Mouse (Mus musculus) sigmoid colon, adult 10 weeks (tissue): ENCODE data around the gene Gm11111. TPM values are rescaled to one million over a fixed set of nuclear protein-coding genes. Genes with fewer than 3 reads are reported as not detected.

Experiments
- polyA plus RNA-seq: library from polyadenylated mRNA; stranded (reverse); fragments of 350-450 nt; fragmentation: Illumina TruSeq; extraction: RNeasy Lipid Tissue Mini Kit (QIAGEN cat#74804); gene quantifications from one replicate; pipeline ENCODE4 v1.2.3, GENCODE M21; 2014; ENCODE audit warnings: low read depth, low replicate concordance

The Gm11111 gene
- not detected for polyA plus RNA-seq

GRCm38 (mm10) chr5:98552395-98552794, at the start of gene Gm11111:
Gene Gm11111 (plus strand): TSS chr5:98552695.

Other genes starting within 250 kb of the Gm11111 start
- 1.1 TPM for gene Cfap299, start 223.4 kb upstream of the Gm11111 start, polyA plus RNA-seq